8 mouse cellular contexts compared by ENCODE assay signal in genomic region chr12:73583318-73583717, GRCm38 (mm10). TPM values are rescaled to one million over a fixed set of nuclear protein-coding genes. Genes with fewer than 3 reads are reported as not detected.
DNase-seq lines count a peak whose midpoint lies in the region; ATAC-seq lines count a peak whose summit lies in the region.
"Had no signal": no experiment of that assay in that cellular context is flagged by ENCODE, and none has a peak within 500 bp of the region (broad histone marks: within the 10 kb centered on the region; RNA-seq: fewer than 3 reads in every experiment).

No protein-coding gene starts in this region.

- peak overlapping the region; percentile 93; the same call in 1 of the 2 replicates for H3K4me2 ChIP-seq in limb, embryonic 13.5 days (replicated peaks)

- H3K9ac ChIP-seq in limb, embryonic 13.5 days = no peak overlapping the region

- no peak for DNase-seq in limb, embryonic 10.5 days (ENCODE audit: low spot score)
- peak; percentile 76 for DNase-seq in heart, embryonic 10.5 days (ENCODE audit: low spot score)
- peak; percentile 40 for DNase-seq in heart, postnatal 4 days
- DNase-seq in lung, postnatal 10 days = peak; percentile 57
- no peak for DNase-seq in cerebellum, adult 8-10 months
- DNase-seq in left cerebral cortex, postnatal 4 days = no peak
- DNase-seq: gastrocnemius, postnatal 10 days had no signal

- peaks cover 63% of the 10 kb centered on the region for H3K27me3 ChIP-seq in limb, embryonic 13.5 days
- H3K27me3 ChIP-seq in limb, embryonic 10.5 days (ENCODE audit: low read depth, poor library complexity, severe bottlenecking) = peaks cover 73% of the 10 kb centered on the region
- H3K27me3 ChIP-seq in heart, embryonic 10.5 days (ENCODE audit: insufficient read depth, poor library complexity, severe bottlenecking) = peaks cover 37% of the 10 kb centered on the region

- WGBS in limb, embryonic 13.5 days = 70% methylated on average over 9 of the region's 9 CpGs
- 72% methylated on average over 9 of the region's 9 CpGs for WGBS in limb, embryonic 10.5 days
- 64% methylated on average over 9 of the region's 9 CpGs for WGBS in heart, embryonic 10.5 days

- no peak for ATAC-seq in limb, embryonic 13.5 days (ENCODE audit: low FRiP score, low read depth)

- H3K27ac ChIP-seq in limb, embryonic 13.5 days = peak overlapping the region; percentile 28; the same call in 1 of the 2 replicates
- no peak overlapping the region for H3K27ac ChIP-seq in limb, embryonic 10.5 days
- H3K27ac ChIP-seq in heart, embryonic 10.5 days = peak overlapping the region; percentile 38; the same call in 1 of the 2 replicates

- no peaks in the 10 kb centered on the region for H3K36me3 ChIP-seq in limb, embryonic 13.5 days
- H3K36me3 ChIP-seq in limb, embryonic 10.5 days = no peaks in the 10 kb centered on the region
- H3K36me3 ChIP-seq in heart, embryonic 10.5 days = no peaks in the 10 kb centered on the region

- H3K4me1 ChIP-seq in limb, embryonic 13.5 days = peaks cover 16% of the 10 kb centered on the region
- H3K4me1 ChIP-seq in limb, embryonic 10.5 days = peaks cover 24% of the 10 kb centered on the region
- peaks cover 12% of the 10 kb centered on the region for H3K4me1 ChIP-seq in heart, embryonic 10.5 days

- intact Hi-C loops in left cerebral cortex, postnatal 4 days (cut with DNase I) = loop anchor here (5.0 kb wide), 1 partner anchor 104 kb away; no protein-coding TSS in a partner anchor

- 0 out of 2 replicates have a peak overlapping the region, but pooled peaks have one; percentile 75 for H3K4me3 ChIP-seq in limb, embryonic 13.5 days
- H3K4me3 ChIP-seq in limb, embryonic 10.5 days = no peak overlapping the region
- H3K4me3 ChIP-seq in heart, embryonic 10.5 days = no peak overlapping the region

- H3K9me3 ChIP-seq in limb, embryonic 13.5 days = no peaks in the 10 kb centered on the region
- no peaks in the 10 kb centered on the region for H3K9me3 ChIP-seq in limb, embryonic 10.5 days (replicated peaks)
- no peaks in the 10 kb centered on the region for H3K9me3 ChIP-seq in heart, embryonic 10.5 days

RNA-seq across cellular contexts. Expression of gene Prkch, which starts 1.3 kb away (rescaled TPM):
- polyA plus RNA-seq in limb, embryonic 13.5 days (2015; fragmentation: Nextera tagmentation; extraction: Ambion mirVana) = 8.4 and 9.0 TPM in 2 replicates
- polyA plus RNA-seq in limb, embryonic 10.5 days (2016; fragmentation: Nextera tagmentation; extraction: Ambion mirVana) = 6.4 and 7.4 TPM in 2 replicates
- polyA plus RNA-seq in heart, embryonic 10.5 days (2016; fragmentation: Nextera tagmentation; extraction: Ambion mirVana) = 15.8 and 16.9 TPM in 2 replicates
- 10 to 100 TPM; 22.6 to 23.1 TPM for total RNA-seq in heart, postnatal 4 days (2021)
- total RNA-seq in left cerebral cortex, postnatal 4 days (2021) = 1 to 10 TPM; 7.3 to 9.1 TPM

RNA-seq across cellular contexts. Expression of gene Tmem30b, which starts 37.1 kb away (rescaled TPM):
- 18.2 and 19.2 TPM in 2 replicates for polyA plus RNA-seq in limb, embryonic 13.5 days (2015; fragmentation: Nextera tagmentation; extraction: Ambion mirVana)
- 9.1 and 15.7 TPM in 2 replicates for polyA plus RNA-seq in limb, embryonic 10.5 days (2016; fragmentation: Nextera tagmentation; extraction: Ambion mirVana)
- polyA plus RNA-seq in heart, embryonic 10.5 days (2016; fragmentation: Nextera tagmentation; extraction: Ambion mirVana) = 0.30 and 2.4 TPM in 2 replicates
- total RNA-seq in heart, postnatal 4 days (2021) = under 1 TPM; 0.31 to 0.32 TPM
- under 1 TPM; 0.28 to 0.42 TPM for total RNA-seq in left cerebral cortex, postnatal 4 days (2021)

Comparison
In these comparisons a context has a peak if more than half of its experiments do, and no peak if none do; other contexts are left out.
1. DNase-seq: peak in heart, embryonic 10.5 days (single experiment), heart, postnatal 4 days (single experiment) and lung, postnatal 10 days (single experiment); none in limb, embryonic 10.5 days (single experiment), cerebellum, adult 8-10 months (single experiment) and left cerebral cortex, postnatal 4 days (single experiment).